Mouse (Mus musculus): ENCODE measurements around the gene Gm525.
"Not testable (repeated sequence)": the region's sequence is repeated elsewhere in the genome, so short reads cannot be mapped to it uniquely, and the experiment has no call there.

Gene Gm525

DNA sequence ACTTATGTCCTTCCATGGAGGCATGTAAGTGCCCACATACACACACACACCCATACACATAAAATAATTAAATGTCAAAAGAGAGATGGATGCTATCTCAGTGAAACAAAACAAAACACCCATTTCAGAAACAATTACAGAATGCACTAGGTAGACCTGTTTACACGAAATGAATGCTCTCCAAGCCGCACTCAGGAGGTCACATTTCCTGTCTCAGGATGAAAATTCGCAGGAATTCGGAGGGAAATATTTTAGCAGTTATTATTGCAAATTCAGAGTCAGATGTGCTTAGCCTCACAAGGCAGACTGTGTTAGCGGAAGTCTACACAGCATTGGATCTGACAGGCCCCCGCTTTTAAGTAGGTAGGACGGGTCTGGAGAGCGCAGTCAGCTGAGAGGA lies at the start of gene Gm525:
Gene Gm525, plus strand, starts transcription at position 301 of the 400 bp plus-strand sequence.
- no peak for DNase-seq (ENCODE audit: low spot score in 2 of 2)

DNA sequence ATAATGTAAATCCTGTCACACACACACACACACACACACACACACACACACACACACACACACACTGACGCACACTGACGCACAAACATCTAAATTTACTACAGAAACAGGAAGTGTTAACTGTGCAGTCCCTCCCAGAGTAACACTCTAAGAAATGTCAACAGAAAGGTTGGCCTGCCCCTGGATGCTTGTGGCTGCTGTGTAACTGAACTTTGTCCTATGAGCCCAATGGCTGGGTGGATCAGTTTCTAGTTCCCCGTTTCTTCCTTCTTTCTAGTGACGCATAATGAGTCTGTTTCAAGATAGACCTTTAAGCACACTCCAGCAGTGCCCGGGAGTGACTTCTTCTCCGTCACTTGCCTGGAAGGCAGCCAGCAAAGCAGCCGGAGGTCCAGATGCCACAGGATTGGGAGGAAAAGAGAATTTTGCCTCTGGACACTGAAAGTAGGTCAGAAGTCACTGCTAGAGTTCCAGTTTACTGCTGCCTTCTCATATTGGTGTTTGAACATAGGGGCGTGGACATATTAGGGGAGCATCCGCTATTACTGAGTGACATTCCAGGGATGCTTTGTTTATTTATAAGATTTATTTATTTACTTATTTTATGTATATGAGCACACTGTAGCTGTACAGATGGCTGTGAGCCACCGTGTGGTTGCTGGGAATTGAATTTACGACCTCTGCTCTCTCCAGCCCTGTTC lies 49.3 kb upstream of the Gm525 start:
- DNase-seq (ENCODE audit: low spot score in 2 of 2) = peak; percentile 85 to 86

DNA sequence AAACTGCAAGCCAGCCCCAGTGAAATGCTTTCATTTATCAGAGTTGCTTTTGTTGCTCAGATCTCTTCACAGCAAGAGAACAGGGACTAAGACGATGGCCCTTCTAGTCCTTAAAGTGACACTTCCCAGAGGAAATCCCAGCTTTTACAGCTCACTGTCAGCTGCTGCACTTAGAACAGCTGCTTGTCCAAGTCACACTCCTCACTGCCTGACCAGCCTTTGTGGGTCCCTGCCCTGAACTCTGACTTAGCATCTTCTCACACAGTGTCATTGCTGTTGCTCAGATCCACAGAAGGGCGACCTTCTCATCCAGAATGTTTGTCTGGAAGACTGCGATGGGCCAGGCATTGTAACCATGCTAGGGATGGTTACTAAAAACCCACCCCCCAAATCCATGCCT lies 48.0 kb upstream of the Gm525 start:
- no peak for DNase-seq (ENCODE audit: low spot score in 2 of 2)

DNA sequence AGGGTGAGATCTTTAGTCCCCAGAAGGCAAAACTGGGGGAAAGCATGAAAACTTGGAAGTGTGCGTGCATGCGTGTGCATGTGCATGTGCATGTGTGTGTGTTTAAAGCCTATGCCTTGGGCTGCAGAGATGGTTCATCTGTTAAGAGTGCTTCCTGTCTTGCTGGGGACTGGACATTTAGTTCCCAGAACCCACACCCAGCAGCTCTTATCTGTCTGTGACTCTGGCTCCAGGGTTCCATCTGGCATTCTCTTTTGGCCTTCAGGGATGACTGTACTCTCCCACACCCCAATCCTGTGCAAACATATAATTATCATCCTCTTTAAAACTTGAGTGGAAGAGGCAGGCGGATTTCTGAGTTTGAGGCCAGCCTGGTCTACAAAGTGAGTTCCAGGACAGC lies 47.5 kb upstream of the Gm525 start:
- DNase-seq (ENCODE audit: low spot score in 2 of 2) = peak in 1 of 2 experiments; percentile 68

DNA sequence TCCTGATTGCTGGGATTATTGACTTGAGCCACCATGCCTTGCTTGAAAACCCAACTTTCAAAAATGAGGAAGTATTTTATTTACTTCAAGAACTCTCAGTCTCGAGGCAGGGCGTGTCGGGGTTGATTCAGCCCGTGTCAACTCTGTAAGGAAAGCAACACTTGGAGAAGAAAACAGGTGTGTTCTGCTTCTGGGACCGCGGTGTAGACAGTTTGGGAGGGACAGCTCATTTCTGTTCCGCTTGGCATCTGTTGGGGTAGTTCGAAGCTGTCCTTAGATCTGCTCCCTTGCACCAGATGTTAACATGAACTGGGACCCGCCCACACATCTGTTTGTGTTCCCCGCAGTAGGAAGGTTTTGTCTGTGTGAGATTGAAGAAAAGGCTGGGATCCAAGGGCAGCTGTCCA lies 45.7 kb upstream of the Gm525 start:
- DNase-seq (ENCODE audit: low spot score in 2 of 2) = peak; percentile 63 to 82

DNA sequence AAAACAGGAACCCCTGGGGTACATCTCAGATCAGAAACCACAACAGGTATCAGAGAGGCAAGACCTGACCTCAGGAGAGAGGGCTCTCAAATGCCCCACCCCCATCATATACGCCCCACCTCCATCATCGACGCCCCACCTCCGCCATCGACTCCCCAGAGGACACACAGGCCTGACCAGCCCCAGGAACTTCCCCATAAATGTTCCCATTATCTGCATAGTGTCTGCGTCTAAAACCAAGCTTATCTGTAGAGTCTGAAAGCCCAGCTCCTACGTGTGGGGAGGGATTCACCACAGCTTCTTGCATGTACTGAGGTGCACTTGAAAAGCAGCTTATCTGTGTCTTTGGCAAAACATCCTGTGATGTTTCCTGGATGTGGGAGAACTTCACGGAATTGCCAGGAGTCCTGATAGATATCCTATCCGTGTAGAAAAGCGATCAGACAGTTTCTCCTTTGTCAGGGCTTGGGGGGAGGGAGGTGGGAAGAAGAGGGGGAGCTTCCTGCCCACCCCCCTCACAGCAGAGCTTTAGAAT lies 44.7 kb upstream of the Gm525 start:
- peak; percentile 47 to 68 for DNase-seq (ENCODE audit: low spot score in 2 of 2)

DNA sequence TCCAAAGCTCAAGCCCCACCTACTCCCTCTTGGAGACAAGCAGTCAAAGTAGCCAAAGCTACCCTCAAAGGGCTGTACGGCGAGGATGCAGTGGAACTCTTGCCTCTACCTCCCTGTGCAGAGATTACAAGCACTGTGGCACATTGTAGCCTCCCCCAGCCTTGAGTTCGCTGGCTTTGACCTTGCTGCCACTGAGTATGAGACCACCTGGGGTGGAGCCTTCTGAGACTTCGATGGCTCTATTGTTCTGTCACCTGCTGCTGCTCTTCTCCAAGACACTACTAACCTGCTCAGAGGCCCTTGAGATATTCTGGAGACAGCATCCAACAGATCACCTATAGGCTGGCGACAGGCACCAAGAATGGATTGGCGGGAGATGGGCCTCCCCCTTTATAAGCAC lies 43.1 kb upstream of the Gm525 start:
- no peak for DNase-seq (ENCODE audit: low spot score in 2 of 2)

DNA sequence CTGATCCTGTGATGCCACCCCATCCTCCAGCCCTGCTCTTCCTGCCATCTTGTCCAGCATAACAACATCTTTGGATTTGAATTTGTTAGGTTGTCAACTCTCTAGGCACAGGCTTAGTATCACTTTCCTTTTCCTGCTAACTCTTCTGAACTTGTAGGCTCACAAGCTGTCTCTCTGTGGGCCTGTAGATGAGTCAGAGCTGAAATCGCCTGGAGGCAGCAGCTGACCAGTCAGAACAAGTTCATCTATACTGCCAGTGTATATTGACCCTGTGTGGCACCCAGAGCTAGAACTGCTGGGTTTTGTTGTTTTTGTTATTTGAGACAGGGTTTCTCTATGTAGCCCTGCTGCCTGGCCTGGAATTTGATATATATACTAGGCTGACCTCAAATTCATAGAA lies 42.5 kb upstream of the Gm525 start:
- no peak for DNase-seq (ENCODE audit: low spot score in 2 of 2)

DNA sequence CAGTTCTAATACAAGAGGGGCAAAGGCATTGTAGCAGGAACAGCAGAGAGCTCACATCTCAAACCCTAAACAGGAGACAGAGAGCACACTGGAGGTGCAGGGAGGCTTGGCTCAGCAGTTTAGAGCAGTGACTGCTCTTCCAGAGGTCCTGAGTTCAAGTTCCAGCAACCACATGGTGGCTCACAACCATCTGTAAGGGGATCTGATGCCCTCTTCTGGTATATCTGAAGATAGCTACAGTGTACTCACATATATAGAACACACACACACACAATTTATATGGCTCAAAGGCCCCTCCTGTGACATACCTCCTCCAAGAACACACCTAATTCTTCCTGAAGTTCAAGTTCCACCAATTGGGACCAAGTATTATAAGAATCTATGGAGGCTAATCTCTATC lies 39.0 kb upstream of the Gm525 start:
- DNase-seq (ENCODE audit: low spot score in 2 of 2) = no peak

DNA sequence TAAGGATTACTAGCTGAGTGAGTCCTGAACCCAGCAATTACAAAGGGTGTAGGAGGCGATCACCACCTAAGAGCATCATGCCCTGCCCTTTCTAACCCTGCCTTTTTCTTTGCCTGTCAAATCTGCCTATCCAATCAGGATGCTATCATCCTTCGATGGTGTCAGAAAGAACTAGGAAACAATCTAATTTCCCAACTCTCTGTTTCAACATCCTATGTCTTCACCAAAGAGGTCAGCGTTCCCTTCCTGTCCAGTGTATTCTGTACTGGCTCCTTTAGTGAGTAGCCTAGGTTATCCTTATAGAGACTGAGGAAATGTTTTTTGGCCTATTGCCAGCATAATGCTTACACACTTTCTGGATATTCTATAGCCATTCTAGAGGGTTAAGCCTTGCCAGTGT lies 38.1 kb upstream of the Gm525 start:
- DNase-seq (ENCODE audit: low spot score in 2 of 2) = no peak

DNA sequence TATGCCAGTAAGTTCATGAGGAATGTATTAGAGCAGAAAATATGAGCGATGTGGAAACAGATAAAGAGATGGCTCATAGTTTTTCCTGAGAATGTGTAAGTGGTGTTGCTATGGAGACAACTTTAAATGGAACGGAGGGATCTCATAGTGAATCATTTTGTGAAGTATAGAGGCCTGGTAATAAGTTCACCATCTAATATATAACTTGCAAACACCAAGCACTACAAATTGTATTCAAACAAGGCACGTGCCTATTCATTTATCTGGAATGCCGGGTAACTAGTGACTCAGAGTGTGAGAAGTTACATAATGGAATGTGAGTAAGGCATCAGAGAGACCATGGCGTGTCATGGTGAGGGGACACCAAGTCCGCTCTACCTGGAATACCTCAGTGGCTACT lies 35.1 kb upstream of the Gm525 start:
- DNase-seq (ENCODE audit: low spot score in 2 of 2) = no peak

DNA sequence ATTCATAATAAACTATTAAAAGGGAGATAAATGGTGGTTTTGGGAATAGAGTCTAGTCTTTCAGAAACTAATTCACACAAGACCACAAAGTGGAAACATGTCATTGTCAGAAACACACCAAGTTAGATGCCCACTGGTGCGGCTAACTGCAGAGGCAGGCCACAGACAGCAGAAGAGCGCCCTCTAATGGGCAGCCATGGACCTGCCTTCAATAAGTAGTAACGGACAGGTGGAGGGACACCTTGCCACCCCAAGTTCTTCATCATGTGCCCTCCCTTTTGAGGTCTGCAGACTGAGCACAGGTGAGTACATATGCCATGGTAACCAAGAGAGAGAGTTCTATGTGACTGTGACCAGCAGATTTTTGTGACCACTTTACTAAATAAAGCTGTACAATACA lies 34.3 kb upstream of the Gm525 start:
- DNase-seq (ENCODE audit: low spot score in 2 of 2) = peak; percentile 34 to 60

DNA sequence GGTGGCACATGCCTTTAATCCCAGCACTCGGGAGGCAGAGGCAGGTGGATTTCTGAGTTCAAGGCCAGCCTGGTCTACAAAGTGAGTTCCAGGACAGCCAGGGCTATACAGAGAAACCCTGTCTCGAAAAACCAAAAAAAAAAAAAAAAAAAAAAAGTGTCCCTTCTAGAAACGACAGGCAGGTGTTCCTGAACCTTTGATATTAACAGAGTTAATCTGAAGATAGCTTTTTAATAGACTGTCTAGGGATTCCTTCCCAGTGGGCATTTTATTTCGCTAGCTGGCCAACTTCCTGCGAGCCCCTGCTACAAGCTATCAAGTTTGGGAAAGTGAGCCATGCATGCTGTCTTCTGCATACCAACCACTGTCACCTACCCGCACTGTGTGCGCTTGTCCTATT lies 32.6 kb upstream of the Gm525 start:
- DNase-seq (ENCODE audit: low spot score in 2 of 2) = not testable (repeated sequence)

DNA sequence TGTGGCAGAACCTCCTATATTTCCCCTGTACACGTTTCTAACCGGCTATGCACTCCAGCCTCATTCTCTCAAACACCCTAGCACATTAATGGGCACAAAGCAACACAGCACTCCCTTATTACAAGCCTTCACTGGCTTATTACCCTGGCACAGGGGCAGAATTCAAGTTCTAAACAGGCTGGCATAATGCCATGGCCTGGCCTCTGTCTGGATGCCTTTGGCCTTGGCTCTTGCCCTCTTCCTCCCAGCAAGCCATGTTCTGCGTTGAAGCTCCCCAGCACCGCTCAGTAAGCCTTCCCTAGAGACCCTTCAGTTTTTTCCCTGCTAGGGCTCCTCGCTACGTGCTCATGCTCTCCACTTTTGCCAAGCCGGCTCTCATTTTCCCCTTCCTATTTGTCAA lies 30.6 kb upstream of the Gm525 start:
- no peak for DNase-seq (ENCODE audit: low spot score in 2 of 2)

DNA sequence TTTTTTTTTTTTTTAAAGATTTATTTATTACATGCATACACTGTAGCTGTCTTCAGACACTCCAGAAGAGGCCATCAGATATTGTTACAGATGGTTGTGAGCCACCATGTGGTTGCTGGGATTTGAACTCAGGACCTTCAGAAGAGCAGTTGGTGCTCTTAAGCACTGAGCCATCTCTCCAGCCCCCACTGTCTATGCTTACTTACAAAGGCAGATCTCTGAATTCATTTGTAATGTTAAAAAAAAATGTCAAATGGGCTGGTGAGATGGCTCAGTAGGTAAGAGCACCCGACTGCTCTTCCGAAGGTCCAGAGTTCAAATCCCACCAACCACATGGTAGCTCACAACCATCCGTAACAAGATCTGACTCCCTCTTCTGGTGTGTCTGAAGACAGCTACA lies 28.1 kb upstream of the Gm525 start:
- DNase-seq (ENCODE audit: low spot score in 2 of 2) = not testable (repeated sequence)

DNA sequence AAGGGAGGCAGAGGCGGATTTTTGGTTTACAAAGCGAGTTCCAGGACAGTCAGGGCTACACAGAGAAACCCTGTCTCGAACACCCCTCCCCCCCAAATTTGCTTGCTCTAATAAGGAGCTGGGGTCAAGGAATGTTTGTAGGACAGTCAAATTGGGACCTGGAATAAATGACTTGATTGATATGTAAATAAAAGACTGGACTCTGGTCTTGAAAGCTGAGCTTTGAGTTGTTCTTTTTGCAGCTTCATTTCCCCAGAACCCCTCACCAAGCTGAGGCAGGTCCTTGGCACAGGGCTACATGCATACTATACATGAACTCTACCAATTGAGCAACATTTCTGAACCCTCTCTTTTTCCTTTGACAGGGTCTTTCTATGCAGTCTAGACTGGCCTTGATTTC lies 27.6 kb upstream of the Gm525 start:
- DNase-seq (ENCODE audit: low spot score in 2 of 2) = no peak

DNA sequence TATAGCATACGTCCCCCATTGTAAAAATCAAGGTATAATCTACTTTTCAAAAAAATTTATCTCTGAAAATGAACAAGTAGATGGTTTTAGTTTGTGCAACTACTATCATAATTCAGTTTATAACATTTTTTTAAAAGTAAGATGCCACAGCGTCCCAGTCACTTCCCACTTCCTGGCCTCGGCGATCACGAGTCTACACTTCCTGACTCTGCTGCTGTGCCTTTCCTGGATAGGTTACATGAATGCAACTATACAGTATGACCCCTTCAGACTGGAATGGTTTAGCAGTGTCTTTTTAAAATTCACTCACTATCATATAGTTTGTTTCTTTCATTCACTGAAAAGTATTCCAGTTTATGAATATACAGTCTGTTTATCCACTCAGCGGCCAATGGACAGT lies 21.9 kb upstream of the Gm525 start:
- no peak for DNase-seq (ENCODE audit: low spot score in 2 of 2)

DNA sequence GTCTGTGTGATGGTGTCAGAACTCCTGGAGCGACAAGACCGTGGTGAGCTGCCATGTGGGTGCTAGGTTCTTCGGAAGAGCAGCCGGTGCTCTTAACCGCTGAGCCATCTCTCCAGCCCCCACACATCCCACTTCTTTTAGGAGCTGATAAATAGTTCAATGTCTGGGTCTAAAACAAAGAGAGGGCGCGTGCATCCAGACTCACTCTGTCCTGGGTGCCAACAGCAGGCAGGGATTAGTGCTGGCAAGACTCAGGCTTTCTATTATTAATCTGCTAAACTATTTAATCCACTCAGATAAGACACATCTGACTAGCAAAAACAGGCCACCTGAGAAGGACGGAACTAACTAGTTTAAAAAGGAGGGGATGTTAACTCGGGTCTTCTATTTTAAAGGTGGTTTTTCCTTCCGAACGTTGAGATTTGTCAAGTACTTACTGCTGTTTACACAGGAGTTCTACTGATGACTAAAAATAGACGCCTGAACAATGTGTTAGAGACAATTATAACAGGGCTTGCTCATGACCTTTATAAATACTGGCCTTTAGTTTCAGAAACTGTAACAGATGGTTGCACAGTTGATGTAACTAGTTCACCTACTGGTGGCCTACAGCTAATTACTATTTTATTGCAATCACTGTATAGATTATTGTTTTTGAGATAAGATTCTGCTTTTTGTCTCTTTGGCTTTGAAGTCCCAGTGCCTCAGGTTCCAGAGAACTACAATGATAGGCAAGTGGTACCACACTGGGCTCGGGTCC lies 17.5 kb upstream of the Gm525 start:
- DNase-seq (ENCODE audit: low spot score in 2 of 2) = peak; percentile 45 to 47

DNA sequence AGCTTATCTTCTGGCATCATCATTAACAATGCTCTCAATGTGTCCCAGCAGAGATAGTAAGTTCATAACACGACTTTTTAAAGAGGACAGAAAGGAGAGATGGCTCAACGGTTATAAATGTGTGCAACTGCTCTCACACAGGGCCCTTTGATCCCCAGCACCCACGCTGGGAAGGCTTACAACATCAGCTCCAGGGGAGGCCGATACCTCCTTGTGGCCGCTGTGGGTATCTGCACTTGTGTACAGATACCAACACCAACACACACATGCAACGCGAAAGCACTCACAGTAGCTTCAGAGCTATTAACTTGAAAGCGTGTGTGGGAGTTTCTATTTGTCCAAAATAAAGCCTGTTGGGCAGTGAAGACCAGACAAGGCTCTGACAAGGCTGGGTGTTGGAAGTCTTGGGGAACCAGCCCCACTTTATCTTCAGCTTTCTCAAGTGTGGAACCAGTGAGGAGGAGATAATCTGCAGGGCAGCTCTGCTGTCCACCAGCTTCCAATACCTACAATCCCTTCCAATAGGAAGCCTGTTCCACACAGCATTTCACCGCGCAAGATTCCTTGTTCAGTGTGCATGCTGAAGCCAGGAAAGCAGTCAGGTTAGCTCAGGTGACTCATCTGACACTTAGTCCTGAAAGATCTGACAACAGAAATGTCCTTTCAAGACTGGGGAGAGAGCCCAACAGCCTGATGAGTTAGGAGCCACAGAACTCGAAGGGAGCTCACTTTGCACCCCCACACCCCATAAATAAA lies 14.9 kb upstream of the Gm525 start:
- no peak for DNase-seq (ENCODE audit: low spot score in 2 of 2)

DNA sequence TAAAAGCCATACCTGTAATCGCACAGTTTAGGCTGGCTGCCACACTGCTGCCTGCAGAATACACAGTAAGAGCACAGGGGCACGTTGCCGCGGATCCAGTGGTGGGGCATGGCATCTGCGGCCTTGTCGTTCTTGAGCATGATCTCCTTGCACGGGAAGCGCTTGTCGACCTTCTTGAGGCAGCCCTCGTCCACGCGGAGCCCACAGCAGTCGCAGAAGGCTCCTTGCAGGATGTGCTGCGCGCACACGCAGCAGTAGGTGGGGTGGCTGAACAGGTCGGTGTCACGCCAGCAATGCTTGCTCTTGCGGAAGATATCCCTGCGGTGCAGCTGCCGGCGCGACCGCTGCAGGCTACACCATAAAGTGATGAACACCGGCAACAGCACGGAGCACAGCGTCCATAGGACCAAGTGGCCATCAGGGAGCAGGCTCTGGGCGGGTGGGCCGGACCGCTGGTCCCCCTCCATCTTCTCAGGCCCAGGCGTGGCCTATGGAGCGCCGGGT lies 13.7 kb upstream of the Gm525 start:
- DNase-seq (ENCODE audit: low spot score in 2 of 2) = peak; percentile 35 to 38

DNA sequence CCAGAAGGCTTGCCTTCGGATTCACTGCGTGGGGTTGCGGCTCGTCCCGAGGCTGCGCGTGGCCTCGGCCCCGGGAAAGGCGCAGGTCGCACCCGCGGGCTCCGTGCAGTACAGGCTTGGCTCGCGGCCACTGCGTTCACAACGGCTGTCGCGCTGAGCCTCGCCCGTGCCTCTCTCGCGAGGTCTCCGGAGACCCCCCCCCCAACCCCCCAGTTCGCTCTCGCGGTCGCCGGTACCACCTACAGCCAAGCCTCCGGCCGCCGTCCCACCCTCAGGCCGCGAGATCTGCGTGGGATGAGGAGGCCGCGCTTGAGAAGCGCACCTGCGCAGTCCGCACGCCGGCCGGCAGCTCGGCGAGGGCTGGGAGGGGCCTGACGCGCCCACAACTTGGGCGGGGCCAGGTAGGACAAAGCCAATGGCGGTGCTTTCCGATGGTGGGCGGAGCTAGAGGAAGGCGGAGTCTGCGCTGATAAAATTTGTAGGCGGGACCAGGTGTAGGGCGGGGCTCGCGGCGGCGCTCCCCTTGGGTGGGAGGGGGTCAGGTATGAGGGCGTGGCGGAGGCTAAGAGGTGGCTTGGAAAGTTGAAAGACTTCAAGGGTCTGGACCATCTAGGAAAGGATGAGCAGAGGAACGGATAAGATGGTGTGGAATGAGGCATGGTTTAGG lies 13.1 kb upstream of the Gm525 start:
- DNase-seq (ENCODE audit: low spot score in 2 of 2) = peak; percentile 88

DNA sequence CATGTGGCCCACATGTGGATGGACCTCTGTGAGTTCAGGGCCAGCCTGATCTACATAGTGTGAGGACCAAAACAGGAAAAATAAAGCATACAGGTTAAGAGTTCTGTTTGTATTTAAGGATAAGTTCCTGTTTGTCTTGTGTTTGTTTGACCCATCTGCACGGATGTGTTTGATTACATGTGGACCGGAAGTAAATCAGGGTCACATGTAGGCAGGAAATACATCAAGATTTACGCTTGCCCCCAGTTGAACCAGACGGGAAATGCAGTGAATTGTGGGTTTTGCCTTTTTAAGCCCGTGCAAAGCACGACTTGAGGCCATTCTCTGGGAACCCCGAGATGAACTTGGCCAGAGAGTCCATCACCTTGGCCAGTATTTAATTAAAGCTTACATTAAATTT lies 12.3 kb upstream of the Gm525 start:
- DNase-seq (ENCODE audit: low spot score in 2 of 2) = no peak

Measured in heart, adult 9 months (tissue).